Comparison of ENCODE assay signal across 12 mouse cellular contexts in genomic region chr1:131600314-131600713, GRCm38 (mm10). TPM values are rescaled to one million over a fixed set of nuclear protein-coding genes. Genes with fewer than 3 reads are reported as not detected.
DNase-seq lines count a peak whose midpoint lies in the region; ATAC-seq and TF ChIP-seq lines count a peak whose summit lies in the region.
"Had no signal": no experiment of that assay in that cellular context is flagged by ENCODE, and none has a peak within 500 bp of the region (broad histone marks: within the 10 kb centered on the region; RNA-seq: fewer than 3 reads in every experiment).

No protein-coding gene starts in this region.

- WGBS in hindbrain, postnatal 0 days, result 32% methylated on average over 11 of the region's 11 CpGs
- WGBS in hindbrain, embryonic 12.5 days, result 33% methylated on average over 11 of the region's 11 CpGs
- 37% methylated on average over 11 of the region's 11 CpGs for WGBS in stomach, postnatal 0 days

- TF ChIP-seq EP300 in stomach, postnatal 0 days (optimal IDR thresholded peaks at IDR 0.05), result no peak

- H3K4me3 ChIP-seq in hindbrain, postnatal 0 days (ENCODE audit: low read length), result no peak overlapping the region
- H3K4me3 ChIP-seq in hindbrain, embryonic 12.5 days, result no peak overlapping the region
- H3K4me3 ChIP-seq in stomach, postnatal 0 days (ENCODE audit: low read depth, low read length), result no peak overlapping the region
- H3K4me3 ChIP-seq: heart, embryonic 10.5 days; myocyte had no signal

- H3K27ac ChIP-seq in hindbrain, postnatal 0 days, result no peak overlapping the region
- no peak overlapping the region for H3K27ac ChIP-seq in hindbrain, embryonic 12.5 days
- H3K27ac ChIP-seq in stomach, postnatal 0 days (replicated peaks), result no peak overlapping the region
- H3K27ac ChIP-seq: heart, embryonic 10.5 days; macrophage had no signal

- ATAC-seq in hindbrain, postnatal 0 days, result no peak
- ATAC-seq in hindbrain, embryonic 12.5 days (ENCODE audit: low FRiP score), result no peak
- ATAC-seq in stomach, postnatal 0 days (ENCODE audit: low FRiP score, low TSS enrichment), result no peak

- no peak overlapping the region for H3K9ac ChIP-seq in hindbrain, postnatal 0 days (replicated peaks; ENCODE audit: low read length)
- no peak overlapping the region for H3K9ac ChIP-seq in hindbrain, embryonic 12.5 days
- no peak overlapping the region for H3K9ac ChIP-seq in stomach, postnatal 0 days (ENCODE audit: low read length)

- H3K27me3 ChIP-seq in hindbrain, postnatal 0 days (ENCODE audit: insufficient read depth, low read length), result no peaks in the 10 kb centered on the region
- peaks cover 12% of the 10 kb centered on the region; the same call in 1 of the 2 replicates for H3K27me3 ChIP-seq in hindbrain, embryonic 12.5 days
- H3K27me3 ChIP-seq in stomach, postnatal 0 days (ENCODE audit: control insufficient read depth, insufficient read depth, low read length), result no peaks in the 10 kb centered on the region

- no peaks in the 10 kb centered on the region for H3K9me3 ChIP-seq in hindbrain, postnatal 0 days (ENCODE audit: low read length)
- H3K9me3 ChIP-seq in hindbrain, embryonic 12.5 days (replicated peaks), result no peaks in the 10 kb centered on the region
- H3K9me3 ChIP-seq in stomach, postnatal 0 days (ENCODE audit: control insufficient read depth, low read length), result no peaks in the 10 kb centered on the region
- H3K9me3 ChIP-seq: heart, embryonic 10.5 days had no signal

- no peaks in the 10 kb centered on the region for H3K36me3 ChIP-seq in hindbrain, postnatal 0 days (ENCODE audit: insufficient read depth, low read length)
- no peaks in the 10 kb centered on the region for H3K36me3 ChIP-seq in hindbrain, embryonic 12.5 days
- H3K36me3 ChIP-seq in stomach, postnatal 0 days (ENCODE audit: control insufficient read depth, insufficient read depth, low read length), result no peaks in the 10 kb centered on the region
- H3K36me3 ChIP-seq: heart, embryonic 10.5 days had no signal

- DNase-seq in hindbrain, postnatal 0 days (ENCODE audit: low spot score), result no peak
- DNase-seq in lung, postnatal 4 days, result peak; percentile 8 to 23
- no peak for DNase-seq in lung, postnatal 25 days (ENCODE audit: low spot score)
- DNase-seq in brain, embryonic 14.5 days (ENCODE audit: low read depth), result no peak
- DNase-seq in stomach, postnatal 0 days (ENCODE audit: low spot score), result no peak
- no peak for DNase-seq in gastrocnemius, adult 8-10 months (ENCODE audit: low spot score in 2 of 2)
- no peak for DNase-seq in adrenal gland, postnatal 14 days
- DNase-seq: right cerebral cortex, postnatal 25 days had no signal

- peak; percentile 37 for TF ChIP-seq CTCF in hindbrain, postnatal 0 days (IDR thresholded peaks at IDR 0.05; ENCODE audit: low read depth)
- TF ChIP-seq CTCF in brain, embryonic 14.5 days (IDR thresholded peaks at IDR 0.05; ENCODE audit: borderline replicate concordance, extremely low read depth, insufficient read depth, insufficient read length), result peak; percentile 46; the same call in 1 of the 2 replicates
- TF ChIP-seq CTCF in stomach, postnatal 0 days (IDR thresholded peaks at IDR 0.05; ENCODE audit: low read depth), result peak; percentile 57

- no peaks in the 10 kb centered on the region for H3K4me1 ChIP-seq in hindbrain, postnatal 0 days (ENCODE audit: insufficient read depth, low read length)
- H3K4me1 ChIP-seq in hindbrain, embryonic 12.5 days, result no peaks in the 10 kb centered on the region
- H3K4me1 ChIP-seq in stomach, postnatal 0 days (replicated peaks; ENCODE audit: control insufficient read depth, insufficient read depth), result no peaks in the 10 kb centered on the region

- no peak for TF ChIP-seq POLR2A in brain, embryonic 14.5 days (IDR thresholded peaks at IDR 0.05; ENCODE audit: borderline replicate concordance, extremely low read depth, insufficient read depth, insufficient read length, poor library complexity, severe bottlenecking)

- H3K4me2 ChIP-seq in hindbrain, postnatal 0 days (ENCODE audit: low read depth, low read length), result no peak overlapping the region
- no peak overlapping the region for H3K4me2 ChIP-seq in hindbrain, embryonic 12.5 days (replicated peaks)
- no peak overlapping the region for H3K4me2 ChIP-seq in stomach, postnatal 0 days (replicated peaks; ENCODE audit: low read depth)

RNA-seq across cellular contexts. Expression of gene Avpr1b, which starts 1.3 kb away (rescaled TPM):
- total RNA-seq in hindbrain, postnatal 0 days (2014; rRNA removed), result not detected in 2 replicates
- polyA plus RNA-seq in hindbrain, postnatal 0 days (2015; fragmentation: Nextera tagmentation; extraction: Ambion mirVana), result not detected in 2 replicates
- polyA plus RNA-seq in hindbrain, embryonic 12.5 days (2016; fragmentation: Nextera tagmentation; extraction: Ambion mirVana), result not detected in 2 replicates
- polyA plus RNA-seq in brain, embryonic 14.5 days (2012; rRNA removed), result not detected in 2 replicates
- 0.02 and 0.04 TPM in 2 replicates for polyA plus RNA-seq in stomach, postnatal 0 days (2015; fragmentation: Nextera tagmentation; extraction: Ambion mirVana)
- total RNA-seq in gastrocnemius, adult 8-10 months (2022), result not detected
- total RNA-seq in adrenal gland, postnatal 14 days (2021), result 0.19 and 0.22 TPM in 2 replicates
- polyA plus RNA-seq: heart, embryonic 10.5 days; macrophage; myocyte had no signal

RNA-seq across cellular contexts. Expression of gene Ctse, which starts 37.8 kb away (rescaled TPM):
- total RNA-seq in hindbrain, postnatal 0 days (2014; rRNA removed), result not detected in 2 replicates
- not detected in 2 replicates for polyA plus RNA-seq in hindbrain, postnatal 0 days (2015; fragmentation: Nextera tagmentation; extraction: Ambion mirVana)
- 0.41 TPM in 1 of 2 replicates, not detected in the other for polyA plus RNA-seq in hindbrain, embryonic 12.5 days (2016; fragmentation: Nextera tagmentation; extraction: Ambion mirVana)
- polyA plus RNA-seq in brain, embryonic 14.5 days (2012; rRNA removed), result 0.07 TPM in 1 of 2 replicates, not detected in the other
- 596 and 695 TPM in 2 replicates for polyA plus RNA-seq in stomach, postnatal 0 days (2015; fragmentation: Nextera tagmentation; extraction: Ambion mirVana)
- total RNA-seq in gastrocnemius, adult 8-10 months (2022), result not detected
- 9.2 and 23.3 TPM in 2 replicates for total RNA-seq in adrenal gland, postnatal 14 days (2021)
- polyA plus RNA-seq: myocyte had no signal

Comparison
In these comparisons a context has a peak if more than half of its experiments do, and no peak if none do; other contexts are left out.
1. DNase-seq: peak in lung, postnatal 4 days (2 of 2); none in hindbrain, postnatal 0 days (single experiment), lung, postnatal 25 days (single experiment), brain, embryonic 14.5 days (single experiment), stomach, postnatal 0 days (single experiment), gastrocnemius, adult 8-10 months (0 of 2) and adrenal gland, postnatal 14 days (single experiment).
2. RNA of gene Ctse, which starts 37.8 kb away (polyA plus RNA-seq): 596 to 695 TPM in stomach, postnatal 0 days; 0.41 TPM in hindbrain, embryonic 12.5 days, 0.07 TPM in brain, embryonic 14.5 days and not detected in hindbrain, postnatal 0 days; every median in the first group is over 100 times any median in the second.
3. Peak in every context shown above with its lines, with median percentiles within 50 percentile points of each other: CTCF ChIP-seq.